Mouse (Mus musculus): ENCODE data around the gene Nlrp6. TPM values are rescaled to one million over a fixed set of nuclear protein-coding genes. Genes with fewer than 3 reads are reported as not detected.

Gene Nlrp6
- total RNA-seq (2014; fragmentation: Nextera tagmentation), result not detected in 2 replicates
- not detected in 2 replicates for total RNA-seq (2017)

- no peak for ATAC-seq (replicated peaks; ENCODE audit: poor library complexity, severe bottlenecking)
Observed at GRCm38 (mm10) chr7:140920418-140921029, at the start of gene Nlrp6. Gene Nlrp6, plus strand, starts transcription at chr7:140920902.

- ATAC-seq (replicated peaks; ENCODE audit: poor library complexity, severe bottlenecking), result peak; percentile 85
Observed at GRCm38 (mm10) chr7:140874224-140874623, 46.5 kb upstream of the Nlrp6 start.

- ATAC-seq (replicated peaks; ENCODE audit: poor library complexity, severe bottlenecking), result peak; percentile 44
Observed at GRCm38 (mm10) chr7:140877364-140877763, 43.3 kb upstream of the Nlrp6 start.

- peak; percentile 43 for ATAC-seq (replicated peaks; ENCODE audit: poor library complexity, severe bottlenecking)
Observed at GRCm38 (mm10) chr7:140879355-140879754, 41.3 kb upstream of the Nlrp6 start.

GRCm38 (mm10) chr7:140880419-140880818, 40.3 kb upstream of the Nlrp6 start:
- ATAC-seq (replicated peaks; ENCODE audit: poor library complexity, severe bottlenecking), result no peak

- no peak for ATAC-seq (replicated peaks; ENCODE audit: poor library complexity, severe bottlenecking)
Observed at GRCm38 (mm10) chr7:140880865-140881515, 39.7 kb upstream of the Nlrp6 start.

- peak; percentile 75 for ATAC-seq (replicated peaks; ENCODE audit: poor library complexity, severe bottlenecking)
Observed at GRCm38 (mm10) chr7:140881696-140882468, 38.8 kb upstream of the Nlrp6 start, which contains the start of the genes Psmd13 and Sirt3. Gene Psmd13, plus strand, starts transcription at chr7:140881968. Gene Sirt3, minus strand, starts transcription at chr7:140882309.

- ATAC-seq (replicated peaks; ENCODE audit: poor library complexity, severe bottlenecking), result no peak
Observed at GRCm38 (mm10) chr7:140882469-140882803, 38.3 kb upstream of the Nlrp6 start.

- peak; percentile 56; the same call in 1 of the 2 replicates for ATAC-seq (replicated peaks; ENCODE audit: poor library complexity, severe bottlenecking)
Observed at GRCm38 (mm10) chr7:140890636-140891035, 30.1 kb upstream of the Nlrp6 start.

GRCm38 (mm10) chr7:140894031-140894430, 26.7 kb upstream of the Nlrp6 start:
- ATAC-seq (replicated peaks; ENCODE audit: poor library complexity, severe bottlenecking), result no peak

GRCm38 (mm10) chr7:140894611-140895010, 26.1 kb upstream of the Nlrp6 start:
- no peak for ATAC-seq (replicated peaks; ENCODE audit: poor library complexity, severe bottlenecking)

GRCm38 (mm10) chr7:140897863-140898262, 22.8 kb upstream of the Nlrp6 start:
- no peak for ATAC-seq (replicated peaks; ENCODE audit: poor library complexity, severe bottlenecking)

GRCm38 (mm10) chr7:140899121-140899520, 21.6 kb upstream of the Nlrp6 start:
- ATAC-seq (replicated peaks; ENCODE audit: poor library complexity, severe bottlenecking), result no peak

GRCm38 (mm10) chr7:140900220-140900619, 20.5 kb upstream of the Nlrp6 start, which contains the start of gene Cox8b:
Gene Cox8b, minus strand, starts transcription at chr7:140900446.
- no peak for ATAC-seq (replicated peaks; ENCODE audit: poor library complexity, severe bottlenecking)

- no peak for ATAC-seq (replicated peaks; ENCODE audit: poor library complexity, severe bottlenecking)
Observed at GRCm38 (mm10) chr7:140902036-140902875, 18.4 kb upstream of the Nlrp6 start.

- peak; percentile 88 for ATAC-seq (replicated peaks; ENCODE audit: poor library complexity, severe bottlenecking)
Observed at GRCm38 (mm10) chr7:140903212-140903611, 17.5 kb upstream of the Nlrp6 start.

GRCm38 (mm10) chr7:140905642-140906081, 15.0 kb upstream of the Nlrp6 start:
- ATAC-seq (replicated peaks; ENCODE audit: poor library complexity, severe bottlenecking), result no peak

GRCm38 (mm10) chr7:140907131-140907530, 13.6 kb upstream of the Nlrp6 start:
- no peak for ATAC-seq (replicated peaks; ENCODE audit: poor library complexity, severe bottlenecking)

GRCm38 (mm10) chr7:140907697-140908096, 13.0 kb upstream of the Nlrp6 start:
- no peak for ATAC-seq (replicated peaks; ENCODE audit: poor library complexity, severe bottlenecking)

- ATAC-seq (replicated peaks; ENCODE audit: poor library complexity, severe bottlenecking), result peak; percentile 74
Observed at GRCm38 (mm10) chr7:140908181-140908580, 12.5 kb upstream of the Nlrp6 start.
